Mouse (Mus musculus) lung, postnatal 0 days (tissue): Measurements from ENCODE around the gene Lrp6.

Source experiments
- CTCF ChIP-seq: IDR thresholded peaks from 2 replicates; pipeline ENCODE4 v1.5.1; 2016; ENCODE audit warnings: antibody characterized with exemption, mild to moderate bottlenecking
- EP300 ChIP-seq: IDR thresholded peaks from 2 replicates; pipeline ENCODE4 v1.6.1; 2016; ENCODE audit warnings: antibody characterized with exemption, mild to moderate bottlenecking, control low read depth

- TF ChIP-seq EP300: no peak
- TF ChIP-seq CTCF: no peak
Observed at GRCm38 (mm10) chr6:134509731-134510226, 57.0 kb downstream of the Lrp6 start.
